Mouse (Mus musculus) MEL (cell line): ENCODE results near the gene Ccdc158. TPM values are rescaled to one million over a fixed set of nuclear protein-coding genes. Genes with fewer than 3 reads are reported as not detected.

Source experiments
- DNase-seq: peaks from one replicate; pipeline ENCODE4 v3.0.0; 2011; ENCODE audit warnings: low read depth, low spot score
- H3K27ac ChIP-seq: 2 replicates; pipeline ENCODE4 v1.5.1; 2012; ENCODE audit warnings: low read depth, mild to moderate bottlenecking, control low read depth, low read length, moderate library complexity; ENCODE audit not compliant: control insufficient read depth
- H3K27me3 ChIP-seq, 2 experiments: fragments of 150-350 bp in 1 of 2; sonication (generic) in 1 of 2; 2 replicates each; pipeline ENCODE4 v1.6.1; 2012; ENCODE audit warnings: low read length in 2 of 2, mild to moderate bottlenecking in 2 of 2, improper control_type of control experiment in 1 of 2, moderate library complexity in 1 of 2; ENCODE audit not compliant: insufficient read depth in 2 of 2, control insufficient read depth in 1 of 2
- H3K36me3 ChIP-seq, 2 experiments: 2 replicates each; pipeline ENCODE4 v1.6.1; 2012 to 2014; ENCODE audit warnings: low read length in 2 of 2, improper control_type of control experiment in 1 of 2, inconsistent platforms in 1 of 2, mild to moderate bottlenecking in 1 of 2; ENCODE audit not compliant: insufficient read depth in 2 of 2, control insufficient read depth in 1 of 2
- H3K4me1 ChIP-seq, 2 experiments: fragments of 150-350 bp in 1 of 2; sonication (generic) in 1 of 2; 2 replicates each; pipeline ENCODE4 v1.6.1; 2012; ENCODE audit warnings: low read length in 2 of 2, improper control_type of control experiment in 1 of 2, mild to moderate bottlenecking in 1 of 2; ENCODE audit not compliant: insufficient read depth in 2 of 2, control insufficient read depth in 1 of 2
- H3K4me3 ChIP-seq, 2 experiments: fragments of 150-350 bp in 1 of 2; sonication (generic) in 1 of 2; 2 replicates each; pipeline ENCODE4 v1.5.1; 2012; ENCODE audit warnings: low read depth in 2 of 2, low read length in 2 of 2, mild to moderate bottlenecking in 2 of 2, moderate library complexity in 2 of 2, control low read depth in 1 of 2, improper control_type of control experiment in 1 of 2; ENCODE audit not compliant: control insufficient read depth in 1 of 2, insufficient read depth in 1 of 2
- H3K79me2 ChIP-seq: 2 replicates; pipeline ENCODE4 v1.6.1; 2012; ENCODE audit warnings: mild to moderate bottlenecking, low read length, moderate library complexity; ENCODE audit not compliant: control insufficient read depth, poor library complexity, insufficient read depth
- H3K9ac ChIP-seq: 2 replicates; pipeline ENCODE4 v1.6.1; 2012; ENCODE audit warnings: low read depth, mild to moderate bottlenecking, control low read depth, low read length, moderate library complexity; ENCODE audit not compliant: control insufficient read depth, poor library complexity, severe bottlenecking
- H3K9me3 ChIP-seq: fragments of 150-350 bp; sonication (generic); replicated peaks from 2 replicates; pipeline ENCODE4 v1.6.1; 2012; ENCODE audit warnings: mild to moderate bottlenecking, low read length, improper control_type of control experiment, moderate library complexity; ENCODE audit not compliant: insufficient read depth
- BHLHE40 ChIP-seq: IDR thresholded peaks from 2 replicates; pipeline ENCODE4 v1.6.1; 2012; ENCODE audit warnings: low read depth, mild to moderate bottlenecking, inconsistent platforms, low read length, improper control_type of control experiment, borderline replicate concordance
- CHD2 ChIP-seq: IDR thresholded peaks from 2 replicates; pipeline ENCODE4 v1.6.1; 2011; ENCODE audit warnings: low read length, improper control_type of control experiment
- E2F4 ChIP-seq: IDR thresholded peaks from 2 replicates; pipeline ENCODE4 v1.6.1; 2011; ENCODE audit warnings: low read depth, low read length, improper control_type of control experiment, borderline replicate concordance
- GABPA ChIP-seq: IDR thresholded peaks from 2 replicates; pipeline ENCODE4 v1.6.1; 2012; ENCODE audit warnings: low read depth, mild to moderate bottlenecking, inconsistent platforms, low read length, improper control_type of control experiment, moderate library complexity
- GATA1 ChIP-seq: IDR thresholded peaks from 2 replicates; pipeline ENCODE4 v1.6.1; 2011; ENCODE audit warnings: low read depth, low read length, improper control_type of control experiment
- MAZ ChIP-seq: IDR thresholded peaks from 2 replicates; pipeline ENCODE4 v1.6.1; 2012; ENCODE audit warnings: low read depth, mild to moderate bottlenecking, inconsistent platforms, low read length, improper control_type of control experiment
- MXI1 ChIP-seq: IDR thresholded peaks from 2 replicates; pipeline ENCODE4 v1.6.1; 2011; ENCODE audit warnings: mild to moderate bottlenecking, low read depth, low read length, improper control_type of control experiment
- MYC ChIP-seq: IDR thresholded peaks from 2 replicates; pipeline ENCODE4 v1.6.1; 2011; ENCODE audit warnings: low read depth, mild to moderate bottlenecking, low read length, improper control_type of control experiment, moderate library complexity
- NELFE ChIP-seq: IDR thresholded peaks from 2 replicates; pipeline ENCODE4 v1.6.1; 2011; ENCODE audit warnings: low read depth, low read length, improper control_type of control experiment
- POLR2A ChIP-seq, 2 experiments: IDR thresholded peaks; 2 replicates each; pipeline ENCODE4 v1.6.1; 2011 to 2012; ENCODE audit warnings: low read length in 2 of 2, mild to moderate bottlenecking in 2 of 2, control low read depth in 1 of 2, improper control_type of control experiment in 1 of 2, low read depth in 1 of 2, moderate library complexity in 1 of 2; ENCODE audit not compliant: control insufficient read depth in 1 of 2, insufficient read depth in 1 of 2, poor library complexity in 1 of 2
- POLR2AphosphoS2 ChIP-seq: IDR thresholded peaks from 2 replicates; pipeline ENCODE4 v1.6.1; 2011; ENCODE audit warnings: low read length, improper control_type of control experiment
- RAD21 ChIP-seq: IDR thresholded peaks from 2 replicates; pipeline ENCODE4 v1.6.1; 2011; ENCODE audit warnings: mild to moderate bottlenecking, low read depth, low read length, improper control_type of control experiment
- RCOR1 ChIP-seq: IDR thresholded peaks from 2 replicates; pipeline ENCODE4 v1.6.1; 2012; ENCODE audit warnings: low read depth, mild to moderate bottlenecking, inconsistent platforms, low read length, improper control_type of control experiment
- SMC3 ChIP-seq: IDR thresholded peaks from 2 replicates; pipeline ENCODE4 v1.6.1; 2011; ENCODE audit warnings: low read depth, low read length, improper control_type of control experiment
- TCF12 ChIP-seq: IDR thresholded peaks from 2 replicates; pipeline ENCODE4 v1.6.1; 2014; ENCODE audit warnings: low read depth, mild to moderate bottlenecking, inconsistent platforms, low read length, improper control_type of control experiment, moderate library complexity
- UBTF ChIP-seq: IDR thresholded peaks from 2 replicates; pipeline ENCODE4 v1.6.1; 2012; ENCODE audit warnings: low read depth, mild to moderate bottlenecking, inconsistent platforms, low read length, improper control_type of control experiment, moderate library complexity, borderline replicate concordance; ENCODE audit not compliant: insufficient read depth
- USF1 ChIP-seq: IDR thresholded peaks from 2 replicates; pipeline ENCODE4 v1.6.1; 2014; ENCODE audit warnings: low read depth, mild to moderate bottlenecking, inconsistent platforms, low read length, improper control_type of control experiment, moderate library complexity
- USF2 ChIP-seq, 2 experiments: IDR thresholded peaks; 2 replicates each; pipeline ENCODE4 v1.6.1; 2011 to 2012; ENCODE audit warnings: improper control_type of control experiment in 2 of 2, low read length in 2 of 2, borderline replicate concordance in 1 of 2, inconsistent platforms in 1 of 2, low read depth in 1 of 2, mild to moderate bottlenecking in 1 of 2; ENCODE audit not compliant: insufficient read depth in 1 of 2
- ZC3H11A ChIP-seq: IDR thresholded peaks from 2 replicates; pipeline ENCODE4 v1.6.1; 2012; ENCODE audit warnings: low read depth, mild to moderate bottlenecking, inconsistent platforms, low read length, improper control_type of control experiment
- polyA plus RNA-seq, 2 experiments: library from polyadenylated mRNA; stranded (reverse) in 1 of 2; unstranded in 1 of 2; fragments of >175 nt in 1 of 2; fragments of >200 nt in 1 of 2; gene quantifications; 2 replicates each; pipeline versions ENCODE4 v1.2.1 to v1.2.4; 2012; ENCODE audit warnings: low replicate concordance in 2 of 2, low read depth in 1 of 2; ENCODE audit not compliant: insufficient read length in 2 of 2, insufficient read depth in 1 of 2, missing spikeins in 1 of 2
- total RNA-seq: library from RNA; depleted of rRNA; stranded (reverse); fragments of 300-350 nt; gene quantifications from 2 replicates; pipeline ENCODE4 v1.2.3, GENCODE M21; 2012

Gene Ccdc158
- total and polyA plus RNA-seq, 3 experiments, result 0.28 TPM; not detected in 2

- Histone ChIP-seq H3K4me3 (peak within 1 kb of the TSS; percentile 74 to 89), H3K27me3 (peaks cover 0 to 1% of the 10 kb centered on the region in 2 experiments; a peak in 3 of 4 replicates), H3K9ac (peak within 1 kb of the TSS; percentile 75), H3K36me3 (0 out of 4 replicates have a peak, but pooled peaks cover 0 to 2% of the 10 kb centered on the region in 2 experiments), H3K79me2 (peaks cover 1% of the 10 kb centered on the region; the same call in 1 of the 2 replicates), H3K4me1 (no peaks in the 10 kb centered on the region), H3K27ac (no peak within 1 kb of the TSS), H3K9me3 (no peaks in the 10 kb centered on the region)
- 0 out of 2 replicates have a peak, but pooled peaks have one; percentile 49 for TF ChIP-seq UBTF
- no peak for TF ChIP-seq RCOR1
- TF ChIP-seq USF1, result no peak
- DNase-seq, result peak; percentile 68
Measured at GRCm38 (mm10) chr5:92602691-92603690, 72.1 kb downstream of the Ccdc158 start, which contains the start of gene Stbd1. Gene Stbd1, plus strand, starts transcription at chr5:92603041.

- Histone ChIP-seq H3K4me3 (no peak overlapping the region), H3K4me1 (no peaks in the 10 kb centered on the region), H3K36me3 (0 out of 4 replicates have a peak, but pooled peaks cover 0 to 2% of the 10 kb centered on the region in 2 experiments), H3K9me3 (no peaks in the 10 kb centered on the region), H3K27ac (no peak overlapping the region), H3K79me2 (peaks cover 1% of the 10 kb centered on the region; the same call in 1 of the 2 replicates), H3K27me3 (peaks cover 0 to 3% of the 10 kb centered on the region in 2 experiments; a peak in 3 of 4 replicates), H3K9ac (no peak overlapping the region)
- DNase-seq, result no peak
- no peak for TF ChIP-seq POLR2A (IDR thresholded peaks at IDR 0.05; ENCODE audit: control insufficient read depth in 1 of 2, insufficient read depth in 1 of 2, low read depth in 1 of 2, low read length in 2 of 2, poor library complexity in 1 of 2)
- TF ChIP-seq CHD2, result no peak
- TF ChIP-seq USF1, result no peak
- TF ChIP-seq GATA1, result no peak
- no peak for TF ChIP-seq GABPA
- TF ChIP-seq SMC3, result no peak
- no peak for TF ChIP-seq TCF12
- TF ChIP-seq NELFE, result no peak
- no peak for TF ChIP-seq RCOR1
- TF ChIP-seq MAZ, result no peak
Measured at GRCm38 (mm10) chr5:92599030-92599429, 76.0 kb downstream of the Ccdc158 start.

- Histone ChIP-seq H3K36me3 (no peaks in the 10 kb centered on the region), H3K27ac (no peak overlapping the region), H3K4me1 (no peaks in the 10 kb centered on the region), H3K79me2 (no peaks in the 10 kb centered on the region), H3K27me3 (peaks cover 0 to 3% of the 10 kb centered on the region in 2 experiments; a peak in 3 of 4 replicates), H3K9me3 (no peaks in the 10 kb centered on the region), H3K4me3 (no peak overlapping the region), H3K9ac (no peak overlapping the region)
- DNase-seq, result no peak
- TF ChIP-seq MYC, result no peak
- no peak for TF ChIP-seq UBTF
- no peak for TF ChIP-seq BHLHE40
- TF ChIP-seq RAD21, result no peak
- no peak for TF ChIP-seq MXI1
- no peak for TF ChIP-seq MAZ
- no peak for TF ChIP-seq ZC3H11A
- no peak for TF ChIP-seq USF2 (IDR thresholded peaks at IDR 0.05; ENCODE audit: borderline replicate concordance in 1 of 2, insufficient read depth in 1 of 2, low read depth in 1 of 2, low read length in 2 of 2)
- TF ChIP-seq E2F4, result no peak
- TF ChIP-seq POLR2AphosphoS2, result no peak
- TF ChIP-seq USF1, result no peak
- TF ChIP-seq SMC3, result no peak
Measured at GRCm38 (mm10) chr5:92596865-92597264, 78.2 kb downstream of the Ccdc158 start.
